Mouse (Mus musculus): Measurements from ENCODE around the gene Ubxn10. TPM values are rescaled to one million over a fixed set of nuclear protein-coding genes. Genes with fewer than 3 reads are reported as not detected.

Ubxn10 gene
- polyA plus RNA-seq (2017; shearing (Covaris generic)), result 0.43 TPM

GRCm38 (mm10) chr4:138737031-138737430, at the start of gene Ubxn10:
Gene Ubxn10 (minus strand): TSS chr4:138737167.

DNA sequence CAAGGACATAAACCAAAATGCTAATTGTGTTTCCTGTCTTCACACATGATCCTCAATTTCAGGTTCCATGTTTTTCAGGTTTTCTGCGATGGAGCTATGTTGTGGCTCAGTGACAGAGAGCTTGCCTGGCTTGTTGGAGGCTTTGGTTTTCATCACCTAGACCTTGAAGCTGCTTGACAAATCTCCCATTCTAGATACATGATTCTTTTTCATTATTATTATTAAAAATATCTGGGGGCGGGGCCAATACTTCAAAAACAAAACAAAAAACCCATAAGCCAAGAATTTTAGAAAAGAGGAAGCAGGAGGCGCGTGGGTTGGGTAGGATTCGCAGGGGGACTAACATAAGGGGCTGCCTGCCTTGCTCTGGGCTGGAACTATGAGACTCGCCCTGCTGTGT, 38.5 kb upstream of the Ubxn10 start, which contains the start of gene Pla2g2d:
TSS of gene Pla2g2d (plus strand) at position 301 of the 400 bp plus-strand sequence.

GRCm38 (mm10) chr4:138757416-138757815, 20.4 kb upstream of the Ubxn10 start, which contains the start of gene Pla2g2f:
Gene Pla2g2f (minus strand): TSS chr4:138757626.

GRCm38 (mm10) chr4:138724354-138725126, 12.4 kb downstream of the Ubxn10 start, which contains the start of gene Pla2g2c:
Gene Pla2g2c (plus strand): TSS chr4:138724792.

Other genes with a start within 250 kb of the Ubxn10 start
- gene Vwa5b1, start 101.3 kb downstream of the Ubxn10 start, polyA plus RNA-seq (2017; shearing (Covaris generic)), result not detected
- gene Pla2g2c, start 12.4 kb downstream of the Ubxn10 start, polyA plus RNA-seq (2017; shearing (Covaris generic)), result not detected
- not detected for gene Pla2g2f, start 20.5 kb upstream of the Ubxn10 start, polyA plus RNA-seq (2017; shearing (Covaris generic))
- 0.52 TPM for gene Pla2g2d, start 38.6 kb upstream of the Ubxn10 start, polyA plus RNA-seq (2017; shearing (Covaris generic))
- not detected for gene Pla2g5, start 126.3 kb upstream of the Ubxn10 start, polyA plus RNA-seq (2017; shearing (Covaris generic))
- not detected for gene Gm13030, start 136.8 kb upstream of the Ubxn10 start, polyA plus RNA-seq (2017; shearing (Covaris generic))
- not detected for gene Pla2g2e, start 140.8 kb upstream of the Ubxn10 start, polyA plus RNA-seq (2017; shearing (Covaris generic))
- 6.4 TPM for gene Otud3, start 176.8 kb upstream of the Ubxn10 start, polyA plus RNA-seq (2017; shearing (Covaris generic))
- not detected for gene Rnf186, start 229.9 kb upstream of the Ubxn10 start, polyA plus RNA-seq (2017; shearing (Covaris generic))
- 35.5 TPM for gene Tmco4, start 235.7 kb upstream of the Ubxn10 start, polyA plus RNA-seq (2017; shearing (Covaris generic))

Measured in effector memory CD4-positive, alpha-beta T cell, adult 7 months (primary cell).